ENCODE assay signal across 8 mouse cellular contexts in genomic region chr10:107747566-107747965, GRCm38 (mm10). TPM values are rescaled to one million over a fixed set of nuclear protein-coding genes. Genes with fewer than 3 reads are reported as not detected.
DNase-seq lines count a peak whose midpoint lies in the region; ATAC-seq lines count a peak whose summit lies in the region.

No protein-coding gene starts in this region.

- H3K9me3 ChIP-seq in hindbrain, embryonic 11.5 days (ENCODE audit: control insufficient read depth, low read length), result no peaks in the 10 kb centered on the region
- no peaks in the 10 kb centered on the region for H3K9me3 ChIP-seq in hindbrain, embryonic 10.5 days

- DNase-seq in hindbrain, embryonic 11.5 days (ENCODE audit: low spot score), result peak; percentile 65
- DNase-seq in hindbrain, embryonic 10.5 days (ENCODE audit: low spot score), result no peak
- peak; percentile 36 to 62 for DNase-seq in right cerebral cortex, adult 2 months (ENCODE audit: low spot score in 2 of 2)
- DNase-seq in right cerebral cortex, postnatal 36 days (ENCODE audit: low spot score in 2 of 2), result no peak
- DNase-seq in embryo, embryonic 10.5 days (ENCODE audit: low spot score), result peak; percentile 81
- peak; percentile 47 for DNase-seq in lung, postnatal 14 days
- DNase-seq in spleen, adult 18-20 months, result no peak
- DNase-seq in natural killer cell, adult 2 months (ENCODE audit: low spot score in 2 of 2), result no peak

- no peak overlapping the region for H3K4me3 ChIP-seq in hindbrain, embryonic 11.5 days (ENCODE audit: low read depth, low read length)
- H3K4me3 ChIP-seq in hindbrain, embryonic 10.5 days, result no peak overlapping the region

- H3K27ac ChIP-seq in hindbrain, embryonic 11.5 days (ENCODE audit: low read depth, low read length), result no peak overlapping the region
- no peak overlapping the region for H3K27ac ChIP-seq in hindbrain, embryonic 10.5 days

- H3K36me3 ChIP-seq in hindbrain, embryonic 11.5 days (ENCODE audit: control insufficient read depth, insufficient read depth, low read length), result no peaks in the 10 kb centered on the region
- no peaks in the 10 kb centered on the region for H3K36me3 ChIP-seq in hindbrain, embryonic 10.5 days

- no peak overlapping the region for H3K4me2 ChIP-seq in hindbrain, embryonic 11.5 days (replicated peaks; ENCODE audit: low read depth, low read length)

- no peaks in the 10 kb centered on the region for H3K4me1 ChIP-seq in hindbrain, embryonic 11.5 days (replicated peaks; ENCODE audit: control insufficient read depth, insufficient read depth, low read length)
- peaks cover 15% of the 10 kb centered on the region for H3K4me1 ChIP-seq in hindbrain, embryonic 10.5 days (replicated peaks)

- no peak overlapping the region for H3K9ac ChIP-seq in hindbrain, embryonic 11.5 days (ENCODE audit: low read depth, low read length)

- no peak for ATAC-seq in hindbrain, embryonic 11.5 days (ENCODE audit: low FRiP score)

- WGBS in hindbrain, embryonic 11.5 days, result 16% methylated on average over 5 of the region's 5 CpGs
- 21% methylated on average over 5 of the region's 5 CpGs for WGBS in hindbrain, embryonic 10.5 days

- H3K27me3 ChIP-seq in hindbrain, embryonic 11.5 days (ENCODE audit: control insufficient read depth, insufficient read depth, low read length), result no peaks in the 10 kb centered on the region
- no peaks in the 10 kb centered on the region for H3K27me3 ChIP-seq in hindbrain, embryonic 10.5 days (ENCODE audit: insufficient read depth, poor library complexity, severe bottlenecking)

RNA-seq across cellular contexts. Expression of gene Ptprq, which starts 27.7 kb away (rescaled TPM):
- polyA plus RNA-seq in hindbrain, embryonic 11.5 days (2014; fragmentation: Nextera tagmentation; extraction: Ambion mirVana), result 0.03 and 0.13 TPM in 2 replicates
- 0.02 and 0.07 TPM in 2 replicates for polyA plus RNA-seq in hindbrain, embryonic 10.5 days (2016; fragmentation: Nextera tagmentation; extraction: Ambion mirVana)

Comparison
In these comparisons a context has a peak if more than half of its experiments do, and no peak if none do; other contexts are left out.
1. DNase-seq: peak in hindbrain, embryonic 11.5 days (single experiment), right cerebral cortex, adult 2 months (2 of 2), embryo, embryonic 10.5 days (single experiment) and lung, postnatal 14 days (single experiment); none in hindbrain, embryonic 10.5 days (single experiment), right cerebral cortex, postnatal 36 days (0 of 2), spleen, adult 18-20 months (0 of 2) and natural killer cell, adult 2 months (0 of 2).